Mouse (Mus musculus) small intestine, adult 2 months (tissue): ENCODE measurements around the gene Npas3.

Source experiments
- CTCF ChIP-seq: fragments of 200-500 bp; IDR thresholded peaks from 2 replicates; pipeline ENCODE4 v1.5.1; 2012; ENCODE audit warnings: low read depth, mild to moderate bottlenecking, control low read depth, inconsistent platforms, low read length, moderate library complexity, mixed read lengths; ENCODE audit not compliant: insufficient replicate concordance, insufficient read length; ENCODE audit errors: extremely low read depth
- POLR2A ChIP-seq: fragments of 200-500 bp; IDR thresholded peaks from 2 replicates; pipeline ENCODE4 v1.6.1; 2012; ENCODE audit warnings: low read depth, mild to moderate bottlenecking, control low read depth, inconsistent platforms, low read length, moderate library complexity

DNA sequence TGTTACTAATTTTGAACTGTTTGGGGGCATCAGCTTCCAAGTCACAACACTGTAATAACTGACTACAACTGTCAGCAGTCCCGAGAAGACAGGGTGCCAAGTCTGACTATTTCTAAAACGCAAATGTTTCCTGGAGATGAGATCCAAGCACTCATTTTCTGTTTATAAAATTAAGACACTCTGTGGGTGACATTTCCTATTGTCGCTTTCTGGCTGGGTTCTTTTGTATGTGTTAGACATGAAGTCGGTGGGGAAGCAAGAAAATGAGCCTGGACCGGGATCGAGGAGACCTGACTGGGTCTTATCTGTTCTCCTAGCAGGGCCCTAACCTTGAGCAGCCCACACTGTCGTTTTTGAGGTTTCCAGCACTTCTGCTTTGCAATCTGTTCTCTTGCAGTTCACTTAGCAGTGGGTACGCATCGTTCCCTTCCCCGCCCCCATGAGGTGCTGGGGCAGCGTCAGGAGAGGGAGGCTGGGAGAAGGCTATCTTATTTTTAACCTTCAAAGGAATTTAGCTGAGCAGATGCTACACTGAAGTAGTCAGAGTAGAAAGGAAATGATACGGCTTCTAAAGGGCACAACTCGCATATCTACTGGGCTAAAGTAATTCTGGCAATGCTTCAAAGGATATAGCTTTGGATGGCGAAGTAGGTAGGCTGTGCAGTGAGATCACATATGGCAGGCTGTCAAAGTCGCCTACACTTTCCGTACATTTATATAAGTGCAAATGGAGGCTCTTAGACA, 593.6 kb downstream of the Npas3 start:
- TF ChIP-seq CTCF (no peak), POLR2A (no peak)
